Mouse (Mus musculus): ENCODE results near the gene Slc6a17.

The Slc6a17 gene

DNA sequence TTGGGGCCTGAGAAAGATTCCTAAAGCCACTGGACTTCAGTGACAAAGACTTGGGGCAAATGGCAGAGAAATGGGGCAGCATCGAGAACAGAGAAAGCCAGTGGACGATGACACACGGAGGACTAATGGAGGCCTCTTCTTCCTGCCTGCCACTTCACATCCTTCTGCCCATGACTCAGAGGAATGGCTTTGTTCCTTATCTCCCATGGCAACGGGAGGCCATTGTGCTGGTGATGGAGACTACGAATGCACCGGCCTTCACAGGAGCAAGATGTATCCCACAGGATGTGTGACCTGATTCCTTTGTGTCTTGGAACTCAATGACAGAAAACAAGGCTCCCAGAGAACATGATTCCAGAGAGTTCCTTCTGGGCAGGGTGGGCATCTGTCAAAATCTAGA, 6.7 kb upstream of the Slc6a17 start:
- DNase-seq (ENCODE audit: extremely low spot score) = no peak

DNA sequence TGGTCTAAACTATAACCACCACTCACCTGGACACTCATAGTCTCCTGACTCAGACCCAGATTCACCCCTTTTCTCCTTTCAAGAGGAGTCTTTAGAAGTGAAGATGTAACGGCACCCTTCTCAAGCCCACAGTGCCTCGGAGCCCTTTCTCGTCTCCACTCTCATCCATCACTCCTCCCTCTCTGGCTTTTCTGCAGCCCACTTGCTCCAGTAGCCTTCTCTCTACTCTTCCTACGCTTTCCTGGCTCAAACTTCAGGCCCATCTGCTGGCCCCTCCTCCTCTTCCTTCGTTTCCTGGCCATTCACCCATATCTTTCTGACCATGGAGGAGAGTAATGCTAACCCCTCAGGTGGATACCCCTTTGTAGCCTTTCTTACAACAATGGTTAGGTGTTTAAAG, 3.1 kb upstream of the Slc6a17 start:
- DNase-seq (ENCODE audit: extremely low spot score) = no peak

GRCm38 (mm10) chr3:107516776-107517630, 815 bp downstream of the Slc6a17 start:
- peak; percentile 71 for DNase-seq (ENCODE audit: extremely low spot score)

- no peak for DNase-seq (ENCODE audit: extremely low spot score)
Observed at GRCm38 (mm10) chr3:107515989-107516388, 1.8 kb downstream of the Slc6a17 start.

DNA sequence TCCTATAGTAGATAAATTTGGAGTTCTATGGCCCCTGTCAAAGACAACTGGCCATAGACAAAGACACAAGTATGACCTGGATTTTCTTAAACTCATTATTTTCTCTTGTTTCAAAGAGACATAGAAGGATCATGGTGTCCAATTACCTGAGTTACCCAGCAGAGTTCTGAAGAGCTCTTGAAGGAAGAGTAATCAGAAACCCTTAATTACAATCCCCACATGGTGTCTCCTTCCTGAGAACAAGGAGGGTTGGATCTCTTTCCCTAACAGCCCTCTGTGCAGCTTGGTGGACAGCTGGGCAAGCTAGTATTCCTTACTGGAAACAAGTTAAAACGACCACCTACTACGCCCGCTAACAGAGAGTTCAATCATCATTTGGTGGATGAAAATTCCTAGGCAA, 6.4 kb downstream of the Slc6a17 start:
- no peak for DNase-seq (ENCODE audit: extremely low spot score)

- DNase-seq (ENCODE audit: extremely low spot score) = no peak
Observed at GRCm38 (mm10) chr3:107508696-107509095, 9.1 kb downstream of the Slc6a17 start.

DNA sequence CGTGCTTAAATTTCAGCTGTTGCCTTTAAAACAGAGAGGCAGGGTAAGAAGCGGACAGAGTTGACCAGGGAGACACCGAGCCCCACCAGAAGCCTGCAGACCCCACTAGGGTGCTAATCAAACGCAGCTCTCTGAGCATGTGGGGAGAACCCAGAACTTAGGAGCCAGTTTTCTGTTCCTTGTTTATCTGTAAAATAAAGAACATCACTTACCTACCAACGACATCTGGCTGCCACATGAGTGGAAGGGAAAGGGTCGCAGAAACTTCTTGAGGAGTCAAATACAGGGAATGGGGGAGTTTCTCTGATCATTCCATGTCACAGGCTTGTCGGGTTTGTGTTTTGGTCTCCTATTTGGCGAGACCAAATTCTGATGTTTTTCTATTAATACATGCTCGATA, 9.9 kb downstream of the Slc6a17 start:
- no peak for DNase-seq (ENCODE audit: extremely low spot score)

DNA sequence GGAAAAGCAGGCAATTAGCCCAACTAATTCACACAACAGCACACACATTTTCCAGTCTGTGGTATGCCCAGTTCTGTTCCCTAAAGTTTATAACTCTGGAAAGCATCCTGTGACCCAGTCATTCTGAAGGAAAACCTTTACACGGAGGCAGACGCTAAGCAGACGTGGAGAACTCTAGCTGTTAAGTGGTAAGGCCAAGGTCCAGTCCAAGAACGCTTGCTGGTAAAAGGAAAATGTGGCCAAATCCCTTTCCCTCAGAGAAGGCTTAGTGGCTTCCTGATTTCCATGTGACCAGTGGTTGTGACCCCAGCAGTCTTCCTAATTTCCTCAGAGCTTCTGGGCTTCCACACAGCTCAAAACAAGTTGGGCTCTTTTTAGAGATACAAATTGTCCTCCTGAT, 11.3 kb downstream of the Slc6a17 start:
- no peak for DNase-seq (ENCODE audit: extremely low spot score)

GRCm38 (mm10) chr3:107505464-107506367, 12.1 kb downstream of the Slc6a17 start:
- no peak for DNase-seq (ENCODE audit: extremely low spot score)

DNA sequence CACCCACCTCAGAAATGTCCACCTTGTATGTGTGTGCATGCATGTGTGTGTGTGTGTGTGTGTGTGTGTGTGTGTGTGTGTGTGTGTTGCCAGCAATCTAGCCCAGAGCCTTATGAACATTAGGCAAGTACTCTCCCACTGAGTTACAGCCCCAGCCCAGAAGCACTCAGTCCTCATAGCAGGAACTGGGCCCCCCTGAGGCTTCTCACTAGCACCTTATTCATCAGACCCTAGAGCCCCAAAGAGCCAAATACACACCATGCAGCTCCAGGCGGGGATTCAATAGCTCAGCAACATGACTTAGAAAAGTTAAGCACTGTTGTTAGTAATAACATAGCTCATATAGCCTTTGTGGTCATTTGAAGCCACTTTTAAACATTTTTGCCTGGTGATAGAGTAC, 13.3 kb downstream of the Slc6a17 start:
- DNase-seq (ENCODE audit: extremely low spot score) = no peak

DNA sequence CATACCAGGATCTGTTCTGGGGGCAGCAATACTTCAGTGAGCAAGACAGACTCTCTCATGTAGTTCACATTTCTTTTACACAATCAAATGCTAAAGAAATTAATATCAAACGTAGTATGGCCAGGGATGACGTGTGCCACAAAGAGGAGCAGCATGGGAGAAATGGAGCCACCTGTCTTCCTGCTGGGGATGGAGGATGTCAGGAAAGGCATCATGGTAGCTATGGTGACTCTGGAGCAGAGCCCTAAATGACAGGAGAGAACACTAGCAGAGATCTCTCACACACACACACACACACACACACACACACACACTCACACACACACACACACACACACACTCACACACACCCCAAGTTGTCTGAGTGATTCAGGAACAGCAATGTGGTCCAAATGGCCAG, 14.1 kb downstream of the Slc6a17 start:
- no peak for DNase-seq (ENCODE audit: extremely low spot score)

DNA sequence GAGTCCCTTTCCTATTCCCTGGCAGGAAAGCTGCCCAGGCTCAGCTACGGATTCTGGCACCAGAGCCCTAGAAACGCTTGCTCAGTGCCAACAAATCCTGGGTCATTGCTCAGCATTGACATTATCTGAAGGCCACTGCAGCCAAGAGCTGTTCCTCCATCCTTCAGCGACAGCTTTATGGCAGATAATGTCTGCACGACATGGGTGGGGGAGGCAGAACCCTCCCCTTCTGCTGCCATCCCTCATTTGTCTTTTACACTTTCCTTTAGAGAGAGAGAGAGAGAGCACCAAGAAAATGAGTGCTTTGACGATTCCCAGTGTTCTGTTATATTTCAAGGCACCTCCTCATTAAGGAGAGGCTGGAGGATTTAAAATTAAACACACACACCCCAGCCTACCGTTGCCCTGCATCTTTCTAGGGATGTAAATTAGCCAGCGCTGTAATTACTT, 16.1 kb downstream of the Slc6a17 start:
- no peak for DNase-seq (ENCODE audit: extremely low spot score)

- DNase-seq (ENCODE audit: extremely low spot score) = no peak
Observed at GRCm38 (mm10) chr3:107500301-107500700, 17.5 kb downstream of the Slc6a17 start.

- no peak for DNase-seq (ENCODE audit: extremely low spot score)
Observed at GRCm38 (mm10) chr3:107496086-107496850, 21.6 kb downstream of the Slc6a17 start.

- DNase-seq (ENCODE audit: extremely low spot score) = no peak
Observed at GRCm38 (mm10) chr3:107495524-107495923, 22.3 kb downstream of the Slc6a17 start.

- no peak for DNase-seq (ENCODE audit: extremely low spot score)
Observed at GRCm38 (mm10) chr3:107491459-107491858, 26.4 kb downstream of the Slc6a17 start.

- DNase-seq (ENCODE audit: extremely low spot score) = no peak
Observed at GRCm38 (mm10) chr3:107488637-107489036, 29.2 kb downstream of the Slc6a17 start.

DNA sequence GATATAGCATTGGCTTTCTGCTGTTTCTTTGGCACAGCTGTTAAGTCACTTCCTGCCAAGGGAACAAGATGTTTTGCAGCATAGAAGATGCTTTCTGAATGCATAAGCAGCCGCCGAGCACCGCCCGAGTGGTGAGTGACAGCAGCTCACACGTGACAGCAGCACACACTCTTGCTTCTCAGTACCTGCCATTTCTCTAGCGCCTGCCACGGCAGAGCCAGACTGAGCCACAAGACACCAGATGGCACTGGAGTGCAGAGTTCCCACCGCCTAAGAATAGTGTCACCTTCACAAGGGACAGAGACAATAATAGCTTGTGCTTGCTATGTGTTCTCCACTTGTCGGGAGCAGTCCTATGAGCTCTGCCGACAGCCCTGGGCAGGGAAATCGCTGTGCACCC, 34.5 kb downstream of the Slc6a17 start:
- no peak for DNase-seq (ENCODE audit: extremely low spot score)

- no peak for DNase-seq (ENCODE audit: extremely low spot score)
Observed at GRCm38 (mm10) chr3:107480660-107481059, 37.2 kb downstream of the Slc6a17 start.

DNA sequence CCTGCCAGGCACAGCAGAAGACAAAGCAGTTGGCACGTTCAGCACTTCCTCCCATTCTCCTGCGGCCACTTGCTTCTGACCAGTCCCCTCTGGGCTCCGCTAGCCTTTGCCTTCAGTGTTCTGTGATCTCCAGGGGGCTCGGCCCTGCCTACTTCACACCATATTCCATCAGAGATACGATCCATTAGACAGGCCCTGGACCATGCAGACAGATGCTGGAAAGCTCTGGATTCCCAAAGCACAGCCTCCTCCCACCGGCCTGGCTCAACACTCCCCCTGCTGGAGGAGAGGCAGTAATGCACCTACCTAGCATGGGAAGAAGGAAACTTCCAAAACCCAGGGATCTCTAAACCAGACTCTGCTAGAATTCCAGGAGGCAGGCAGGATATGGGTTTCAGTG, 45.6 kb downstream of the Slc6a17 start:
- DNase-seq (ENCODE audit: extremely low spot score) = peak; percentile 65

- DNase-seq (ENCODE audit: extremely low spot score) = no peak
Observed at GRCm38 (mm10) chr3:107469059-107469458, 48.8 kb downstream of the Slc6a17 start.

- DNase-seq (ENCODE audit: extremely low spot score) = no peak
Observed at GRCm38 (mm10) chr3:107468106-107468505, 49.7 kb downstream of the Slc6a17 start.
